Mouse (Mus musculus) intestine, embryonic 15.5 days (tissue): Measurements from ENCODE around the gene Xrcc1. TPM values are rescaled to one million over a fixed set of nuclear protein-coding genes. Genes with fewer than 3 reads are reported as not detected.

Experiments used
- ATAC-seq: fragments of 200-750 bp; cut with Nextera tagmentation; 2 replicates; pipeline ENCODE4 v1.8.0; 2017; ENCODE audit warnings: moderate TSS enrichment, moderate library complexity
- H3K27ac ChIP-seq: fragments of 300-500 bp; sonication (generic); 2 replicates; pipeline ENCODE4 v1.5.1; 2015; ENCODE audit warnings: mild to moderate bottlenecking, inconsistent platforms
- H3K27me3 ChIP-seq: fragments of 300-500 bp; sonication (generic); replicated peaks from 2 replicates; pipeline ENCODE4 v1.6.1; 2015; ENCODE audit warnings: inconsistent platforms
- H3K36me3 ChIP-seq: fragments of 300-500 bp; sonication (generic); 2 replicates; pipeline ENCODE4 v1.6.1; 2015; ENCODE audit warnings: inconsistent platforms
- H3K4me1 ChIP-seq: fragments of 300-500 bp; sonication (generic); replicated peaks from 2 replicates; pipeline ENCODE4 v1.6.1; 2015; ENCODE audit warnings: inconsistent platforms
- H3K4me2 ChIP-seq: fragments of 300-500 bp; sonication (generic); replicated peaks from 2 replicates; pipeline ENCODE4 v1.6.1; 2015; ENCODE audit warnings: mild to moderate bottlenecking, inconsistent platforms
- H3K4me3 ChIP-seq: fragments of 300-500 bp; sonication (generic); replicated peaks from 2 replicates; pipeline ENCODE4 v1.5.1; 2015; ENCODE audit warnings: inconsistent platforms
- H3K9ac ChIP-seq: fragments of 300-500 bp; sonication (generic); 2 replicates; pipeline ENCODE4 v1.6.1; 2015; ENCODE audit warnings: inconsistent platforms
- H3K9me3 ChIP-seq: fragments of 300-500 bp; sonication (generic); 2 replicates; pipeline ENCODE4 v1.6.1; 2016; ENCODE audit warnings: inconsistent platforms
- WGBS: fragments of 180-500 bp; shearing (Covaris S2); methylation state at CpG from one replicate; pipeline ENCODE4 v1.1.7; 2015; 5-methylcytosine and 5-hydroxymethylcytosine counted together
- polyA plus RNA-seq: library from polyadenylated mRNA; unstranded; fragments of >200 nt; fragmentation: Nextera tagmentation; extraction: Ambion mirVana; gene quantifications from 2 replicates; pipeline ENCODE4 v1.2.1, GENCODE M21; 2015

The Xrcc1 gene
- polyA plus RNA-seq, 1 experiment from 2014 or later: 79.9 TPM

DNA sequence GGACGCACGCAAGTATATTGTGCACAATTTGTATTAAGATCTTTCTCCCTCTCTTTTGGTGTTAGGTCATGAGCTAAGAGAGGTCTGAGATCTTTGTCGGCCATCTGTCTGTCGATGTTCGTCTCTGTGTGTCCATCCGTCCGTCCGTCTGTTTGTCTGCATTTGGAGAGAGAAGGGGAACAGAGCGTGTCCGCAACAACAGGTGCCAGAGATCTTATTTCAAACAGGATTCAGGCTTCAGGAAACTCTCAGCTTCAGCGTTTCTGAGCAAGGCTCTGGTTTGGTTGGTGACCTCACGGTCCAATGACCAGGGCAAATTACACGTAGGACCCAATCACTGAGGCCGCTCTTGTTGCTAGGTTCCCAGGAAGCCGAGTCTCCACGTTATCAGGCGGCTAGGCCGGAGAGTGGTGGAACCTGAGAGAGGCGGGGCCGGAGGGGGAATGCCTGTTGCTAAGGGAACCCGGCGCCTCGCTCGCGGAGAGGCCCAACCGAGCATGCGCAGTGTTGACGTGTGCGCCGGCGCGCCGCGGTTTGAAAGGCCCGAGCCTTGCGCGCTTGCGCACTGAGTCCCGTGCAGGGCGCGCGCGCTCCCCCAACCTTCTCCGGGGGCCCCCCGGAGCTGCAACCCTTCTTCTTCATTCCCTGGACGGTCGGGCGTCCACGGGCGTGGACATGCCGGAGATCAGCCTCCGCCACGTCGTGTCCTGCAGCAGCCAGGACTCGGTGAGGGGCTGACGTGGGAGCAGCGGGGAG lies 723 bp downstream of the Xrcc1 start:
- Histone ChIP-seq H3K27me3 (no peaks in the 10 kb centered on the region), H3K36me3 (0 out of 2 replicates have a peak, but pooled peaks cover 3% of the 10 kb centered on the region), H3K4me3 (peak overlapping the region; percentile 85), H3K4me1 (peaks cover 12% of the 10 kb centered on the region), H3K27ac (peak overlapping the region; percentile 71), H3K9me3 (no peaks in the 10 kb centered on the region), H3K9ac (peak overlapping the region; percentile 79), H3K4me2 (peak overlapping the region; percentile 77)
- under 1% methylated on average over 57 of the region's 57 CpGs for WGBS
- ATAC-seq: peak; percentile 100

DNA sequence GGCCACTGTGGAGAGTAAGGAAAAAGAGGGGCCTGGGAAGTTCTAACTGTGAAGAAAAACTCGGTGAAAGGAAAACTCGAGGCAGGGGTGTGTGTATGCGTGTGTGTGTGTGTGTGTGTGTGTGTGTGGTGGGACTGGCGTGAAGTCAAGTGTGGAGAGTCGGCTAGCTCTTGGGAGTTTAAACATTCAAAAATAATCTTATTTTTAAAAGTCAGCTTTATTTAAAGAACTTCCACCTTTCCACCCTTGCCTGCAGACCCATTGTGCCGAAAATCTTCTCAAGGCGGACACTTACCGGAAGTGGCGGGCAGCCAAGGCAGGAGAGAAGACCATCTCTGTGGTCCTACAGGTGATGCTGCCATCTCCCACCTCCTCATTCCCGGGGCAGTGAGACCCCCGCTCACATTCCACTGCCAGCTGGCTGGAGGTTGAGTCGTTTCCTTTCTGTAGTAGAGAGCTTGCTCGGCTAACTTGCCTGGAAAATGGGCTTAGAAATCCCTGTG lies 1.5 kb downstream of the Xrcc1 start:
- peak overlapping the region; percentile 79 for H3K9ac ChIP-seq
- peak overlapping the region; percentile 71; the same call in 1 of the 2 replicates for H3K27ac ChIP-seq
- no peaks in the 10 kb centered on the region for H3K9me3 ChIP-seq
- peak overlapping the region; percentile 77 for H3K4me2 ChIP-seq
- ATAC-seq: no peak
- WGBS: 23% methylated on average over 13 of the region's 13 CpGs
- H3K4me1 ChIP-seq: peaks cover 12% of the 10 kb centered on the region
- peak overlapping the region; percentile 85 for H3K4me3 ChIP-seq
- H3K27me3 ChIP-seq: no peaks in the 10 kb centered on the region
- H3K36me3 ChIP-seq: 0 out of 2 replicates have a peak, but pooled peaks cover 6% of the 10 kb centered on the region

DNA sequence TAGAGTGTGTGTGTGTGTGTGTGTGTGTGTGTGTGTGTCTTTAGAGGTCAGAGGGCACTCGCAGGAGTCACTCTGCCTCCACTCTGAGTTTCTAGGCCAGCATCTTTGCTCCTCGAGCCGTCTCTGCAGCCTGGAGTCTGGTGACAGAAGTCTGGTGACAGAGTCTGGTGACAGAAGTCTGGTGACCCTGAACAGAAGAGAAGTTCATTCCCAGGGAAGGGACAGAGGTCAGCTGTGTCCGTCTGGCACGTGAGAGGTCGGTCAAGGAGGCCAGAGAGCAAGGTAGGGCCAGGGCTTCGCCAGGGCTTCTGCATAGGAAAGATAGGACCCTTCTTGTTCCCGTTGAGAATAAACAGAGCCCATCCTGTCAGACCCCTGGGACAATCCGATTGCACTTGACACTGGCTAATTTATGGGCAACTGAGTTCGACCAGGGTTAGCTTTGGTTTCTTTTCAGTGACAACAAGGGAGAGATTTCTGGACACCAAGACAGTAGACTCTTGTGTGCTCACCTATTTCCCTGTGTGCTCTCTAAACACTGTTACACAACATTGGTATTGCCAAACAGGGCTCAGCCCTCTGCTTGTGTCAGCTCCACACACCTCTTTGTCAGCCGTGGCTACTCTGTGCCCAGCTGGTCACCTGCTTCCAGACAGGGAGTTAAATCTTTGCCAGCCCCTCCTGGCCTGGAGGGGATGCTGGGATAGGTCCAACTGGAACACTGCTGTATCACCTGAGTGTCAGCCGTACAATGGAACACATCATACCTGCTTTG lies 6.1 kb downstream of the Xrcc1 start:
- WGBS: 74% methylated on average over 12 of the region's 12 CpGs
- Histone ChIP-seq H3K27ac (no peak overlapping the region), H3K4me3 (no peak overlapping the region), H3K4me2 (no peak overlapping the region), H3K27me3 (no peaks in the 10 kb centered on the region), H3K36me3 (0 out of 2 replicates have a peak, but pooled peaks cover 12% of the 10 kb centered on the region), H3K9ac (no peak overlapping the region), H3K9me3 (no peaks in the 10 kb centered on the region), H3K4me1 (peaks cover 7% of the 10 kb centered on the region)
- no peak for ATAC-seq

DNA sequence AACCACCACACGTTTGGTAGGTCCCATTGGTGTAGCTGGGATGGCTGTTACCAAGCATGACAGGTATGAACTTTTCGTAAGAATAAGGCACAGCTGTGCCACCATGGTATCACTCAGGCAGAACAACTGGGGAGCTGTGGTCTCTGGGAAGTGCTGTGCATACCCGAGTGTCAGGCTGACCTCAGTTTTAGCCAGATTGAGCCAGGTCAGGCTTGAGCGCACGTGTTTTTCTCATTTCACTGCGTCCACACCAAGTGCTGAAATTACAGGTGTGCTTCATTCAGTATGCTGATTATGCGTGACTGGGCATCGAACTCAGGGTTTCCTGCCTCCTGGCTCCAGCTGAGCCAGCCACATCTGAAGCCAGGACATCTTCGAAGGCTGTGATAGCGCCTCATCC lies 9.7 kb downstream of the Xrcc1 start:
- no peak for ATAC-seq
- Histone ChIP-seq H3K27ac (no peak overlapping the region), H3K9me3 (no peaks in the 10 kb centered on the region), H3K4me1 (no peaks in the 10 kb centered on the region), H3K9ac (no peak overlapping the region), H3K4me2 (no peak overlapping the region), H3K27me3 (no peaks in the 10 kb centered on the region), H3K4me3 (no peak overlapping the region), H3K36me3 (0 out of 2 replicates have a peak, but pooled peaks cover 14% of the 10 kb centered on the region)
- 92% methylated on average over 10 of the region's 10 CpGs for WGBS

DNA sequence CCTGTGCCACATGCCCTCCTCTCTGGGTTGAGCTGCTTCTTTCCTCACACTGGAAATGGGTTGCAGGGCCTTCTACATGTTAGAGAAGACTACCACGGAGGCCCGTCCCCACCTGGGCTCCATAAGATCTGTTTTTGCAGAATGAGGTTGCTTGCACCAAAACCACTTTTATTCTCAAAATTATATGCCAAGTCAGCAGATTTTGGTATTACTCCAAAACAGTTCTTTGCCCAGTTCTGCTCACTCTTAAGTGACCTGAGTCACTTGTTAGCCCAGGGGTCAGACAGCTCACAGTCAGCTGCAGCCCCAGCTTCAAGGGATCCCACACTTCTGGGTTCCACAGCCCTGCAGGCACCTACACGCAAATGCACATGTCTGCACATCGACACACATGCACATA lies 15.4 kb downstream of the Xrcc1 start:
- no peak for ATAC-seq
- no peaks in the 10 kb centered on the region for H3K4me1 ChIP-seq
- no peak overlapping the region for H3K4me2 ChIP-seq
- 95% methylated on average over 4 of the region's 4 CpGs for WGBS
- H3K27me3 ChIP-seq: no peaks in the 10 kb centered on the region
- H3K9me3 ChIP-seq: no peaks in the 10 kb centered on the region
- H3K4me3 ChIP-seq: no peak overlapping the region
- H3K9ac ChIP-seq: no peak overlapping the region
- H3K36me3 ChIP-seq: peaks cover 28% of the 10 kb centered on the region
- no peak overlapping the region for H3K27ac ChIP-seq

DNA sequence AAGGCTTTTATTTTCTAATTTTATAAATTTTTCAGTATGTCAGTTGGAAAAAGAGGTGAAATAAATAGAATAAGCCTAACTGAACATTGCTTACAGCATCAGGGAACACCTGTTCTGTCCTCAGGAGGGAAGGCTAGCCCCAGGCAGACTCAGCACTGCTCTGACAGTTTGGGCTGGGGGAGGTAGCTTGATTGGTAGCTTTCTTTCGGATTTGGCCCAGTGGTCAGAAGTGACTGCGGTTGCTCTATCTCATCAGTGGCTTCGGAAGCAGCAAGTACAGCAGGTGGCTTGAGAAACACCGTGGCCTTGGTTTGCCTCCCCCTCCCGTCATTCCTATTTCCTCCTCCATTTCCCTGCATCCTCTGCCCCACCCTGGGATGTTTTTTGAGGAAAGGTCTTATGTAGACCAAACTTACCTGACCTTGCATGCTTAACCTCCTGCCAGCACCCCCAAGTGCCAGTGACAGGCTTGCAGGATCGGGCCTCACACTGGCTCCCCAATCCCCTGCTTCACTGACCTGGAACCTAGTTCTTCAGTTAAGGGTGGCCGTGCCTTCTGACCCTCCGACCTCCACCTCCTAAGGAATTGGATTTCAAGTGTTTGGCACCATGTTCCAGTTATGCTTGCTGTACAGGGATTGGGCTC lies 17.2 kb downstream of the Xrcc1 start:
- 89% methylated on average over 8 of the region's 8 CpGs for WGBS
- H3K4me2 ChIP-seq: no peak overlapping the region
- H3K27ac ChIP-seq: no peak overlapping the region
- H3K9me3 ChIP-seq: no peaks in the 10 kb centered on the region
- ATAC-seq: no peak
- H3K4me1 ChIP-seq: no peaks in the 10 kb centered on the region
- peaks cover 46% of the 10 kb centered on the region for H3K36me3 ChIP-seq
- H3K4me3 ChIP-seq: no peak overlapping the region
- H3K27me3 ChIP-seq: no peaks in the 10 kb centered on the region
- H3K9ac ChIP-seq: no peak overlapping the region

DNA sequence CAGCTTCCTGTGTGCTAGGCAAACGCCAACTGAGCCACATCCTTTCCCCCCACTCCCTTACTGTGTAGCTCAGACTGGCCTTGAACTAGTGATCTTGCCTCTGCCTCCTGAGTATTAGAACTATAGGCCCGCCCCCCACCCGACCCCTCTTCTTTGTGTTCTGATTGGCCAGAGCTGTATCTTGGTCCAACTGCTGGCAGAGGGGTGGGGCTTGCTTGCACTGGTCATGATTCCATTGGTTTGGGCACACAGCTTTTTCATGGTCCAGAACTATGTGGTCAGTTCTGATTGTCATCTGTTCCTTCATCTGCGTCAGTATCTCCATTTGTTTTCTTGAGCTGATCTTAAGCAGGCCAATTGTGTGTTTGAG lies 17.7 kb downstream of the Xrcc1 start:
- 91% methylated on average over 4 of the region's 4 CpGs for WGBS
- Histone ChIP-seq H3K36me3 (peaks cover 48% of the 10 kb centered on the region), H3K27ac (no peak overlapping the region), H3K4me1 (no peaks in the 10 kb centered on the region), H3K4me2 (no peak overlapping the region), H3K27me3 (no peaks in the 10 kb centered on the region), H3K4me3 (no peak overlapping the region), H3K9me3 (no peaks in the 10 kb centered on the region), H3K9ac (no peak overlapping the region)
- no peak; the same call in 1 of the 2 replicates for ATAC-seq

DNA sequence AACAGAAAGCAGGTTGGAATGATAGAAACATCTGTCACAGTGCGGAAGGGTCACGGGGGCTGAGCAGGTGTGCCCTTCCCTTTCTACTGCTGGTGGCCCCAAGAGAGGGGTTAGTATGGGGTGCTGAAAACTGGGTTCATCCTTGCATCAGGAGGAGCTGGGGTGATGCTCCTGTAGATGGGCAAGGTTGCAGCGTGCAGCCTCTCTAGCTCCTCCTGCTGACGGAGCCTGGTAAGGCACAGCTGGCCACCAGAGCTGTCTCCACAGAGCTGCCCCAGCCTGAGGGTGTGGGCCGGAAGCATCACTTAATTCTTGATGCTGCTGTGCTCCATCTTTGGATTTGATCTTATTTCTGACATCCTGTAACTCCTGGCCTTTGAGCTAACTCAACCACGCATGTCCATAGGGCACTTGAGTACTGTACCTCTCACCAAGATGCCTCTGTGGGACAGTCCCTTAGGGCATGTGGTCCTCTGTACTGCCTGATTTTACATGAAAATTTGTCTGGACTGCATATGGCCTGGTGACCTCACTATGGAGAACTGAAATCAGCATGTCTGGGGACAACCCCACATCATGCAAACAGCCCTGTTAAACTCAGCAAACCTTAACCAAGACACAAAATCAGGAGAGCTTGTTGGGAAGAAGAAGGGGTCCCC lies 18.6 kb downstream of the Xrcc1 start:
- ATAC-seq: peak; percentile 72
- H3K4me1 ChIP-seq: no peaks in the 10 kb centered on the region
- H3K9me3 ChIP-seq: no peaks in the 10 kb centered on the region
- no peak overlapping the region for H3K4me2 ChIP-seq
- H3K4me3 ChIP-seq: no peak overlapping the region
- H3K27ac ChIP-seq: no peak overlapping the region
- H3K36me3 ChIP-seq: peaks cover 45% of the 10 kb centered on the region
- H3K27me3 ChIP-seq: no peaks in the 10 kb centered on the region
- H3K9ac ChIP-seq: no peak overlapping the region
- 62% methylated on average over 6 of the region's 6 CpGs for WGBS

DNA sequence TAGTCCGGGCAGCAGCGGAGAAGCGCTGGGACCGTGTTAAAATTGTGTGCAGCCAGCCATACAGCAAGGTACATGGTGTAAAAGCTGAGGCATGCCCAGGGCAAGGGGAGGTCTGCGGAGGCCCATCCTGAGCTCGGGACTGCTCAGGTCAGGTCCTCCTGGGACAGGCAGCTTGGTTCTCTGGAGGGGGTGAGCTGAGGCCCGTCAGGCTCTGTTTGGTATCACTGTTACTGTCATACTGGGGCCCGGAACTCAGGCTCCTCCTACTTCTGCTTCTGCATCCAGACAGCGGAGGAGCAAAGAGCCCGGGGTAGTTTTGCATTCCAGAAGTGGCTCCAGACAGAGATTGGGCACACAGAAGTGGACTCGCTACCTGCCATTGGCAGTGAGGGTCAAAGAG lies 19.5 kb downstream of the Xrcc1 start:
- Histone ChIP-seq H3K4me2 (no peak overlapping the region), H3K9ac (no peak overlapping the region), H3K27me3 (no peaks in the 10 kb centered on the region), H3K27ac (no peak overlapping the region), H3K36me3 (peaks cover 44% of the 10 kb centered on the region), H3K4me3 (no peak overlapping the region), H3K9me3 (no peaks in the 10 kb centered on the region), H3K4me1 (no peaks in the 10 kb centered on the region)
- ATAC-seq: no peak
- WGBS: 92% methylated on average over 11 of the region's 11 CpGs

DNA sequence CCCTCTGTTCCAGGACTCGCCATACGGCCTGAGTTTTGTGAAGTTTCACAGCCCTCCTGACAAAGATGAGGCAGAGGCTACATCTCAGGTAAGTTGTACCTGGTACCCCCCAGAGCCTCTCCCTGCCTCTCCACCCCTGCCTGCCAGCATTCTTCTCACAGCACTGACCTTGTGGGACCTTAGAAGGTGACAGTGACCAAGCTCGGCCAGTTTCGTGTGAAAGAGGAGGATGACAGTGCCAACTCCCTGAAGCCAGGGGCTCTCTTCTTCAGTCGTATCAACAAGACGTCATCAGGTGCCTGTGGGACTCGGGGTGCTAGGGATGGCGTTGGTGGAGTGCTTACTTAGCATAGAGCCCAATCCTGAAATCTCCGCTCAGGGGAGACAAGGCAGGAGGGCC lies 20.1 kb downstream of the Xrcc1 start:
- Histone ChIP-seq H3K27ac (no peak overlapping the region), H3K36me3 (peaks cover 48% of the 10 kb centered on the region), H3K4me3 (no peak overlapping the region), H3K9me3 (no peaks in the 10 kb centered on the region), H3K4me1 (no peaks in the 10 kb centered on the region), H3K27me3 (no peaks in the 10 kb centered on the region), H3K4me2 (no peak overlapping the region), H3K9ac (no peak overlapping the region)
- no peak for ATAC-seq
- WGBS: 95% methylated on average over 9 of the region's 9 CpGs

DNA sequence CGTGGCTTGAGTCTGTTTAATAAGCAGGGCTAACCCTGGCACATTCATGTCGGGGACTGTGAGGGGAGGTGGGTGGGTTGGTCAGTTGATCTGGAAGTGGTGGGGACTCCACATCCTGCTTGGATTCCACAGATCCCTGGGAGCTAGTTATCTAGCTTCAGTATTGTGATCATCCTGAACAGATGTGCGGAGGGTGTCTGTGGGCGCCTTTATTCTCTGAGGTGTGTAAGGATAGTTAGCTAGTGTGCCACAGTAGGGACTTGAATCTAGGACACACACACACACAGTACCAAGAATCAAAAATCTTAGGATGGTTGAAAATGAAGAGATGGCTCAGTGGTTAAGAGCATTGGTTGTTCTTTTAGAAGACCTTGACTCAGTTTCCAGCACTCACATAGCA lies 22.4 kb downstream of the Xrcc1 start:
- Histone ChIP-seq H3K27me3 (no peaks in the 10 kb centered on the region), H3K4me2 (no peak overlapping the region), H3K36me3 (peaks cover 43% of the 10 kb centered on the region), H3K4me1 (no peaks in the 10 kb centered on the region), H3K9ac (no peak overlapping the region), H3K4me3 (no peak overlapping the region), H3K27ac (no peak overlapping the region), H3K9me3 (no peaks in the 10 kb centered on the region)
- no peak for ATAC-seq
- whole genome bisulfite sequencing: 89% methylated on average over 4 of the region's 4 CpGs

DNA sequence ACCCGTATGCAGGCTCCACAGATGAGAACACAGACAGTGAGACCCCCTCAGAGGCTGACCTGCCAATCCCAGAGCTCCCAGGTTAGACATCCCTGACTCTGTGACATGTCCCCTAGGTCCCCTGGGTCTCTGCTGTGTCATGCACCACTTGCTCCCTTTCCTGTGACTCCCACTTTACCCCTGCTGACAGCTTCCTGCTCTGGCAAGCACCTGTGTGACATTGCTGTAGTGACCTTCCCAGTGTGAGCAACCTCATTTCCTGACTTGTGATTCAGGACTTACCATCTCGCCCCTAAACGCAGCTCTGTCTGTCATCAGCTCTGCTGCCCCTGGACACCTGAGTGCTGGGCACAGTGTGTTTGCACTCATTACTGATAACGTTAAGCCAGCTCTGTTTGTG lies 25.0 kb downstream of the Xrcc1 start:
- no peak for ATAC-seq
- H3K4me2 ChIP-seq: no peak overlapping the region
- H3K4me1 ChIP-seq: no peaks in the 10 kb centered on the region
- no peak overlapping the region for H3K9ac ChIP-seq
- H3K36me3 ChIP-seq: peaks cover 36% of the 10 kb centered on the region
- WGBS: 68% methylated on average over 4 of the region's 4 CpGs
- H3K27ac ChIP-seq: no peak overlapping the region
- H3K27me3 ChIP-seq: no peaks in the 10 kb centered on the region
- H3K4me3 ChIP-seq: no peak overlapping the region
- no peaks in the 10 kb centered on the region for H3K9me3 ChIP-seq
